Mouse (Mus musculus) embryo, embryonic 11.5 days (tissue): Measurements from ENCODE around the gene Adam1b.
A peak's percentile ranks its signal among the peaks of the same experiment; 100 is the strongest.
"Not testable (repeated sequence)": the region's sequence is repeated elsewhere in the genome, so short reads cannot be mapped to it uniquely, and the experiment has no call there.

ENCODE experiments used
- DNase-seq: peaks from one replicate; pipeline ENCODE4 v3.0.0-alpha.2; 2012; ENCODE audit warnings: low read depth, low spot score

Gene Adam1b

GRCm38 (mm10) chr5:121503231-121503630, at the start of gene Adam1b:
Gene Adam1b (minus strand): TSS chr5:121503435.
- DNase-seq: no peak

- DNase-seq: no peak
Measured at GRCm38 (mm10) chr5:121549196-121549595, 46.0 kb upstream of the Adam1b start.

DNA sequence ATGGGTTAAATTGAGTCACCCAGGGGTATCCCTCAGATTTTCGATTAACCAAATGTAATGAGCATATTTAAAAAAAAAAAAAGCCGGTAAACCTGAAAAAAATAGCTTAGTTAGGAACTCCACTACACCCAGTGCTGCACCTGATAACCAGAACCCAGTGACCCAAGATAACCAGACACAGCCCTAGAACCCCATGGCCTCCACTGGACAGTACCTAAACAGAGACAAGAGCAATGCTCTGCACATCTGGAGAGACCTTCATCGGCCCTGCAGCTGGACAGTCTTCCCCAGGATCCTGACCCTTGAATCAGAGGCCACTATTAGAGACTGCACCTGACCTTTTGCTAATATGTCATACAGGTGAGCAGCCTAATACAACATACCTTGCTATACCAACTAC, 43.8 kb upstream of the Adam1b start:
- no peak for DNase-seq

DNA sequence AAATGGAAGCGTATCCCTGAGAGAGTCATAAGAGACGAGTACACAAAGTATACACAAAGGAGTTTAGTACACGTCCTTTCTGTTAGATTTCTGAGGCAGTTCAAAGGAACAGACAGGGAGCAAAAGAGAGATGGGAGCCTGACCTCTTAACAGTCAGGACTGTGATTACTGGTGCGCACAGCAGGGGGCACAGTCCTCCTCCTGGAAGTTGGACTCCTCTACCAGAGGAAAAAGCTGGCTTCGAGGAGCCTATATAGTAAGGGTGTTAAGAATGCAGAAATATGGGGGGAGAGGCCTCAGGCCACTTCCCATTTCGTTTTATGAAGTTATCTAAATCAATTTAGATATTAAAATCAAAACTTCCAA, 43.3 kb upstream of the Adam1b start:
- DNase-seq: peak; percentile 45

DNA sequence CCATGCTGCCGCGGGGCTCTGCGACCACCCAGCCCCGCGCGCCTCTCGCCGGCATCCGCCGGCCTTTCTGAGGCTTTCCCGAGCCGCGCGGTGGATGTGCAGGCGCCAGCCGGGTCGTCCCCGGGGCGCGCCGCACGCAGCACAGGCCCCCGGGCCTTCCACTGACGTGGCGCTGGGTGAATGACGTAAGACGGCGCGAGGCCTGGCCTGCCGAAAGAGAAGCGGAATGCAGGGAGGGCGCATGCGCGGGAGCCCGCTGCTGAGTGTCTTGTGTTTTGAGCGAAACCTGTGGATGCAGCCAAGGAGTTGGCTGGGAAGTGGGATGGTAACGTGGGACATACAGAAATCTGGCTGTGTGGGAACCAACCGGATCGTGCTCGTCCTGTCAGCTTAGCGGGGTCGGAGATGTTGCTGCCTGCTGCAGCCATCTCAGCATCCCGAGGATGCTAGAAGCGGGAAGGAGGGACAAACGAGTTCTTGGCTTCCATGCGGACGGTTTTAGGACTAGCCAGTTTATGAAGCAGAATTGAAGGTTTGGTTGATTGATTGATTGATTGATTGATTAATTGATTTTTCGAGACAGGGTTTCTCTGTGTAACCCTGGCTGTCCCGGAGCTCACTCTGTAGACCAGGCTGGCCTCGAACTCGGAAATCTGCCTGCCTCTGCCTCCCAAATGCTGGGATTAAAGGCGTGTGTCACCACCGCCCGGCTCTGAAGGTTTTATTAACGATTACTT, 42.7 kb upstream of the Adam1b start, which contains the start of gene Mapkapk5:
Mapkapk5 (minus strand) TSS at position 113 of the 737 bp plus-strand sequence.
- DNase-seq: peak; percentile 97

DNA sequence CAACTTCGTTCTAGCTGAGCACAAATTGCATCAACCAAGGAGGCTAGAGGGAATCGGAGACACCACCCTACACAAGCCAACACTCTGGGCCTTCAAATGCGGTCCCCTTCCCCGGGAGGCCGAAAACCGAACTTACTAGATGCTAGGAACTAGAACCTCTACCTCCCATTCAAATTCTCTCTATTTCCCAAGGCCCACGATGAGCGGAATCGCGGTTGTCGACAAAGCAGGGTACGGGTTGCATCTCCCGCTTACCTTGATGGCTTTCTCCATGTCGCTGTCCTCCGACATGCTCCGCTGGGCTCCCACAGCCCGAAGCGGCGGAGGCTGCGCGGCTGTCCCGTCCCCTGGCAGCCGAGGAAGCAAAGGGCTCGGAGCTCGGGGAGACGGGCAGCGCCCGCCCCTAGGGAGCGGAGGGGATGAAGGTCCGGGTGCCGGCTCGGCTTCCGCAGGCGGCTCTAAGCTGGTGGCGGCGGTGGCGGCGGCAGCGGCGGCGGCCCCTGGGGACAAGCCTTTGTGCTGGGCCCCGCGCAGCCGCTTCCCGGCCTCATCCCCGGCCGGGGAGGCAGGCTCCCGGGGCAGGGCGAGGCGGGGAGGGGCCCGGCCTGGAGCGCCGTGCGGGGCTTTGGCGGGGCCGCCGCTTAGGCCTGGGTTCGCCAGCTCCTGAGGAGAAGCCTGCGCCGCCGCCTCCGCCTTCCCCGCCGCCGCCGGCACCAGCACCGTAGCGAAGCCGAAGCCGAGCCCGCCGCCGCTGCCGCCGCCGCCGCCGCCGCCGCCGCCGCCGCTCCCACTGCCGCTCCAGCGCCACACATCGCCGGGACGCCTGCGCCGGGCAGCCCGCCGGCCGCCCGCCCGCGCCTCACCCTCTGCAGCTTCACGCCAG, 41.9 kb upstream of the Adam1b start, which contains the start of the genes Adam1a and Gm42878:
Adam1a (minus strand) TSS at position 573 of the 883 bp plus-strand sequence.
Gm42878 (minus strand) TSS at position 573 of the 883 bp plus-strand sequence.
- DNase-seq: no peak

DNA sequence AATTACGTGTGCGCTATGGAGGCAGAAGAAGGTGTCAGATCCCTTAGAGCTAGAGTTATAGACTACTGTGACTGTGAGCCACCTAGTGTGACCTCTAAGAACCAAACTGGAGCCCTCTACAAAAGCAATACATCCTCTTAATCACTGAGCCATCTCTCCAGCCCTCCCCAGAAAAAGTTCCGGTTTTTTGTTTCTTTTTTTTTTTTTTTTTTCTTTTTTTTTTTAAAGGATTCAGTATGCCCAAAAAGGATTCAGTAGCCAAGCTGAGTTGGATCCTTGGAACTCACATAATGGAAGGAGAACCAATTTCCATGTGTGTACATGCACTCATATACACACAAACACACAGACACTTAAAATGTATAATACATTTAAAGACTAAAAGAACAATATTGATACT, 40.1 kb upstream of the Adam1b start:
- DNase-seq: no peak

- no peak for DNase-seq
Measured at GRCm38 (mm10) chr5:121541235-121541634, 38.0 kb upstream of the Adam1b start.

DNA sequence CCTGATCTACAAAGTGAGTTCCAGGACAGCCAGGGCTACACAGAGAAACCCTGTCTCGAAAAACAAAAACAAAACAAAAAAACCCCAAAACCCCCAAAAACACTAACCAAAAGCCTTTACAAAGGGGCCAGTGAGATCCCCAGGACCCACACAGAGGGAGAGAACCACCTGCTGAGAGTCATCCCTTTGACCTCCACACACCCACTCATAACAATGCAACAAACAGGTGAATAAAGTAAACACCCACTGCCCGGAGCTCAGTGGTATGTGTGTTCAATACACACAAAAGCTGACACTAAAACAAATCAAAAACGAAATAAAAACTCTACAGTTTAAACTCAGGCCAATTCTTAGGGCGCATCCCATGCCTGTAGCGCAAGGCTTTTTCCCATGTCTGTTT, 36.8 kb upstream of the Adam1b start:
- no peak for DNase-seq

DNA sequence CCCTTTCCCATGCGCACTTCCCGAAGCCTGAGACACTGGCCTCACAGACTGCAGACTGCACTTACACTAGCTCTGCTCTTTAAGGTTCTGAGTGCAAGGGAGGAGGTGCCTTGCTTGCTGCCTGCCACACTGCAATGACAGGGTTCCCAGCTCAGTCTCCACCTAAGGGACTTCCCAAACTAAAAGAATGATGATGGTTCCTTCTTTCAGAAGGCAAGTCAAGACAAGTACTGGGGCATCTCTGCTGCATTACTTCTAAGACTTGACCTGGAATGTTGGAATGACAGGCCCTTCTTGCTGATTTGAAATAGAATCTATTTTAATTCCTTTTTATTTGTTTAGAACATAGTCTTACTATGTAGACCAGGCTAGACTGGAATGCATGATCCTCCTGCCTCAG, 34.4 kb upstream of the Adam1b start:
- no peak for DNase-seq

- no peak for DNase-seq
Measured at GRCm38 (mm10) chr5:121536921-121537555, 33.8 kb upstream of the Adam1b start.

DNA sequence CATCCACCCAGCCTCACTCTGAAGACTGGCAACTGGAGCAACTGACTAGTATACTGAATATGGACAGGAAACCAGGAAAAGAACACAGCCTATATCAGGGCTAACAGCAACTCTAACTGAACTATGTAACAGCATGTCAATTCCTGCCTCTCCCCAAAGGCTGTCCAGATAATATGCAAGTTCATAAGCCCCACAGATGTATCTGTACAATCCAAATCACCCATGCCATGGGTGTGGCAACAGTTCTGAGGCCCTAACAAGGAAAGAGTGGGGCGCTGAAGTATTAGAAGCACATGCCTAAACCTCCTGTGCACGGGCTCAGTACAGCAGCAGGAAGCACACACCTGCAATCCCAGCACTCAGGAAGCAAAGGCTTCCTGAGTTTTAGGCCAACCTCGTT, 31.9 kb upstream of the Adam1b start:
- DNase-seq: no peak

DNA sequence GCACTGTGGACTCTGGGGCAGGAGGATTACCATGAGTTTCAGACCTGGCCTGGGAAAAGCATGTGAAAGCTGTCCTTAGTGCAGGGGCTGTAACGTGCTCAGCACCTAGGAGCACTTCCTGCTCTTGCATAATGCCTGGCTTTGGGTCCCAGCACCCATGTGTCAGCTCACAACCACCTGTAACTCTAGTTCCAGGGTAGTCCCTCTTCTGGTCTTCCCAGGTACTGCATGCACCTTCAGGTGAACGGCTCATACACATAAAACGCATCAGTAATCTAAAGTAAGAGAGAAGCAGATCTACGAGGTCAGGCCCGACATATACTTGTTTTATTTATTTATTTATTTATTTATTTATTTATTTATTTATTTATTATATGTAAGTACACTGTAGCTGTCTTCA, 31.3 kb upstream of the Adam1b start:
- DNase-seq: no peak

DNA sequence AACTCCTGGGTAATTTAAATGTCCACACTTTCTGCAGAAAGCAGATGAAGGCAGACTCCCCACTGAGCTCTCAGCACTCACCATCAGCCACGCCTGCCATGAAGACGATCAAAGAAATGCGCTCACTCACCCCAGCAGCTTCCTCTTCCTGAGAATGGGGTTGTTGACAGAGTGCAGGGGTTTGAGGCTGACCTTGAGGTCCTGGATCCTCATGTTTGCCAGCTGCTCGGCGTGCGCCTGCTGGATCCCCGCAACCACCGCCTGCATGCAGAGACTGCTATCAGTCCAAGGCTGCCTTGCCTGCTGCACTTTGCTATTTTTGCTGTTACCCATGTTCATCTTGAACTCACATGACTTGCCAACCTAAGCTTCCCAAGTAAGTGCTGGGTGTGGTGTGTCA, 23.7 kb upstream of the Adam1b start:
- no peak for DNase-seq

DNA sequence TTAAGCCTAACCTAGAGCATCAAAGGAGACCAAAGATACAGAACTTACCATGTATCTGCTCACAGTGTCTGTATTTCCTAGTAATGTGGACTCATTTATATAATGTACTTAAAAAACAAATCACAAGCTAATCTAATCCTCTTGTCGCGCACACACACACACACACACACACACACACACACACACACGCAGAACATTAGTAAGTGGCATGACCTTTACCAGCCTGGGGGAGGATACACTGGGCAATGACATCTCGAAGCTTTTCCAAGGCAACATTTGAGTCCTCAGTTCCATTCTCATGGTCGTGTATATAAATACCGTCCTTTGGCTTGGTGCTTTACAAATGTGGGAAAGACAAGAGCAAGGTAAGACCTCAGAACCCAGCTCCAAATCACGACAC, 23.3 kb upstream of the Adam1b start:
- DNase-seq: no peak

DNA sequence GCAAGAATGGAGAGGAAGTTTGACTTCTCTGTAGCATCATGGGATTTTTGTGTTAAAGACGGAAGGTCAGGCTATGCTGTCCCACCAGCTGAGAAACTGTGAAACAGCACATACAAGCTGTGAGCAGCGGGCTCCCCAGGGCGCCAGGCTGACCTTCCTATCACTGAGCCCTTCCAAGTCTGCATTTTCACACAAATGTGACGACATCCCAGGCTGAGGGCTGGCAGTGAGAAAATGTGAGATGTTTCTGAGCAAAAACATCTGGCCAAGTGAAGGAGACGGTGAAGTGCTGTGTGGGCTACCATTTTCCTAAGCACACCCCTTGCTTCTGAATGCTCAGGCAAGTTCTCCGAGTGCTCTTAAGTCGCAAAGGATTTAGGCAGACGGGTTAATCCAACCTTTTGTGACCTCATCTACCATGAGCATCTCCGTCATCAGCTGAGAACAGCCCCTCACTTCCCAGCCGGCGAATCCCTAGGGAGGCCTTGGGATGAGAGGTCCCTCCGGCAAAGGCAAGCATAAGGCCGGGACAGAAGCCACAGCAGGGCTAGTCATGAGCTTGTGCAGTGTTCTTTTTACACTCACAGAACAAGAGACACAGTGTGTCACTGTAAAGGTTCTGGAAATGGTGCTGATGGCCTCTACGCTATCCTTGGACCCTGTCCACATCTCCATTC, 22.7 kb upstream of the Adam1b start:
- no peak for DNase-seq

- not testable (repeated sequence) for DNase-seq
Measured at GRCm38 (mm10) chr5:121519758-121520157, 16.5 kb upstream of the Adam1b start.

GRCm38 (mm10) chr5:121518983-121519382, 15.7 kb upstream of the Adam1b start:
- no peak for DNase-seq

DNA sequence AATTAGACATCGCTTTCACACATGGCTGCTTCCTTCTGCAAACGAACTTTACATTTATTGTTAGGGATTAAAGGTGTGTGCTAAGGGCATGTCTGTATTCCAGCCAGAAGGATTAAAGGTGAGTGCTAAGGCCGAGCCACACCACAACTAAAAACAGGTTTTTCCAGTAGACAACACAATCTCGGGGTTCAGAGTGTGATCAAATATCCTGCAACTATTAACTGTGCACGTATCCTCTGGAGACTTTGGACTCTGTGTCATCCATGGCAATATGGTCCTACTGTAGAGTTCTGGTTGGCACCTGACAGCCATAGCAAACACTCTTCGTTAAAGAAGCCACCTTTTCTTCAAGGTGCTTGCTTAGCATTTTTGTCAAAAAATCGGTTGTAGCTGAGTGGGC, 6.8 kb upstream of the Adam1b start:
- DNase-seq: no peak

GRCm38 (mm10) chr5:121506846-121507245, 3.6 kb upstream of the Adam1b start:
- DNase-seq: no peak

GRCm38 (mm10) chr5:121501424-121501996, 1.7 kb downstream of the Adam1b start:
- DNase-seq: not testable (repeated sequence)
